Mouse (Mus musculus) splenic B cell, adult 2 months (primary cell): Measurements from ENCODE around the gene Plppr5.

Experiments used
- DNase-seq: peaks from one replicate; pipeline ENCODE4 v3.0.0-alpha.2; 2011; ENCODE audit warnings: low read depth, low spot score
- H3K27me3 ChIP-seq: 2 replicates; pipeline ENCODE4 v1.6.1; 2012; ENCODE audit warnings: mild to moderate bottlenecking, low read length, moderate library complexity, mixed read lengths; ENCODE audit not compliant: control insufficient read depth, poor library complexity, insufficient read depth, severe bottlenecking
- H3K36me3 ChIP-seq: 2 replicates; pipeline ENCODE4 v1.6.1; 2012; ENCODE audit warnings: mild to moderate bottlenecking, low read length, moderate library complexity, mixed read lengths; ENCODE audit not compliant: control insufficient read depth, poor library complexity, insufficient read depth, severe bottlenecking

Plppr5 gene

DNA sequence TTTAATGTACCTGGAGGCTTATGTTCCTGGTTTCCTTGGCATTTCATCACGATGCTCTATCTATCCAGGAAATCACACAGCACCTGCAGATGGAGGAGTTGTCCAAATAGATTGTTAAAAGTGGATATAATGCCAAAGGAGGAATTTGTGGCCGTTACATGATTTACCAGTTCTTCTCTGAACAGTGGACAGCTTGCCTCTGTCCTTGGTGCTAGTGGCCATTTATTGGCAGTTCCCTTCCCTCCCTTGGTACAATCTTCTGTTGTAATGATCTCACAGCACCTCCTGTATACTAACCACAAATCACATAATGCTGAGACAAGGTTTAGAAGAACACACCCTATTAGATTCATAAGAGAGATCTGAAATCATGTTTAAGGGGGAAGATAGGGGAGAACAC, 55.7 kb downstream of the Plppr5 start:
- no peak for DNase-seq
- Histone ChIP-seq H3K27me3 (no peaks in the 10 kb centered on the region), H3K36me3 (no peaks in the 10 kb centered on the region)

DNA sequence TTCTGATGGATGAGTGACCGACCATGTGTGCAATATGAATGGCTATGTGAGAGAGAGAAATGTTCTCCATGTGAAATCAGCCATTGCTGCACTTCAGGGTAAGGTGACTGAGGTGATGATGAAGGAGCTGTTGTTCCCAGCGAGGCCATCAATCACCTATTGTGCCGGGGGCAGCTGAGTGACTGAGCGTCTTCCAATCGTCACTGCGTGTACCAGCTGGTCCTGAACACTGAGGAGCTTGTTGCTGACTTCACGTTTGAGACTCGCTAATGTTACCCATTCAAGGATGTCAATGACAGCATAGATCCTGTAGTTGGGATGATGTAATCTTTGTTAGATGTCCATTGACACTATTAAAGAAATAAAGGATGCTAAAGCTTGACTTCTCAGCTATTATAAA, 74.0 kb downstream of the Plppr5 start:
- no peaks in the 10 kb centered on the region for H3K36me3 ChIP-seq

DNA sequence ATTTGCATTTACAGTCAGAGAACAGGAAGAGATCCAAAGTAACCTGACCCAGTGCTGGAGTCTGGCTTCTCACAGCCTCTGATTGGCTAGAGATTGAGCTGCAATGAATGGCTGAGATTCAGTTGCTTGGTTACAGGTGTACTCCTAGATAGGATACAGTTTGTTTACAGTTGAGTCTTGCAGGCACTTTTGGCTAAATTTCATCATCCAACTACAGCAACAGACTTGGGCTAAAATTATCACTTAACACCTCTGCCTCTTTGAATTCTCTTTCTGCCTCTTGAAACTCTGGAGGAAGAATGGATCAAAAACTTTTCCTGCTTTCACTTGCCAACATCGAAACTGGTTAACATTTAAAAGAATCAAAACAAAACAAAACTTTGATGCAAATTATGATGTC, 89.7 kb downstream of the Plppr5 start:
- no peak for DNase-seq
- no peaks in the 10 kb centered on the region for H3K27me3 ChIP-seq

More for the DNA sequence above, 74.0 kb downstream of the Plppr5 start:
- no peak for DNase-seq
- H3K27me3 ChIP-seq, result no peaks in the 10 kb centered on the region

GRCm38 (mm10) chr3:117679189-117679588, 104.6 kb downstream of the Plppr5 start:
- H3K36me3 ChIP-seq, result no peaks in the 10 kb centered on the region
- DNase-seq, result no peak
- no peaks in the 10 kb centered on the region for H3K27me3 ChIP-seq

More for the DNA sequence above, 89.7 kb downstream of the Plppr5 start:
- no peaks in the 10 kb centered on the region for H3K36me3 ChIP-seq

- Histone ChIP-seq H3K36me3 (no peaks in the 10 kb centered on the region), H3K27me3 (no peaks in the 10 kb centered on the region)
- DNase-seq, result no peak
Measured at GRCm38 (mm10) chr3:117684640-117685039, 110.0 kb downstream of the Plppr5 start.

- no peak for DNase-seq
- H3K36me3 ChIP-seq, result no peaks in the 10 kb centered on the region
- no peaks in the 10 kb centered on the region for H3K27me3 ChIP-seq
Measured at GRCm38 (mm10) chr3:117686036-117686435, 111.4 kb downstream of the Plppr5 start.

DNA sequence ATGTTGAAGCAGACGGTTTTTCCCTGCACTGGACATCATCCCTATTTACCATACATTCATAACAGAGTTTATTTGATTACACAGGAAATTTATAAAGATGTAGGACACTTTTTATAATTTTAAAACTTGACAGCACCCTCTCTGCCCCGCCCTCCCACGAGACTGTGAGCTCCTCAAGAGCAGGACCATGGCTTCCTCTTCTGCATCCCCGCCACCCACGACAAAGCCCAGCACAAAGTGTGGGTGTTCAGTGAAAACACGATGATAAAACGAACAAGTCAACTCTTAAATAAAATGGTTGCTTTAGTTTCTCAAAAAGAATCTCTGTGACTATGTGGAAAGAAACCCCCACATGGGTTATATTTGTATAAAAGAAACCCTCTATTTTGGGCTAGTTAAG, 112.0 kb downstream of the Plppr5 start:
- DNase-seq, result no peak

GRCm38 (mm10) chr3:117694736-117695135, 120.1 kb downstream of the Plppr5 start:
- DNase-seq, result no peak
- Histone ChIP-seq H3K36me3 (no peaks in the 10 kb centered on the region), H3K27me3 (no peaks in the 10 kb centered on the region)

More for the DNA sequence above, 112.0 kb downstream of the Plppr5 start:
- no peaks in the 10 kb centered on the region for H3K36me3 ChIP-seq
- no peaks in the 10 kb centered on the region for H3K27me3 ChIP-seq

- Histone ChIP-seq H3K27me3 (no peaks in the 10 kb centered on the region), H3K36me3 (no peaks in the 10 kb centered on the region)
- DNase-seq, result no peak
Measured at GRCm38 (mm10) chr3:117696350-117696749, 121.7 kb downstream of the Plppr5 start.

DNA sequence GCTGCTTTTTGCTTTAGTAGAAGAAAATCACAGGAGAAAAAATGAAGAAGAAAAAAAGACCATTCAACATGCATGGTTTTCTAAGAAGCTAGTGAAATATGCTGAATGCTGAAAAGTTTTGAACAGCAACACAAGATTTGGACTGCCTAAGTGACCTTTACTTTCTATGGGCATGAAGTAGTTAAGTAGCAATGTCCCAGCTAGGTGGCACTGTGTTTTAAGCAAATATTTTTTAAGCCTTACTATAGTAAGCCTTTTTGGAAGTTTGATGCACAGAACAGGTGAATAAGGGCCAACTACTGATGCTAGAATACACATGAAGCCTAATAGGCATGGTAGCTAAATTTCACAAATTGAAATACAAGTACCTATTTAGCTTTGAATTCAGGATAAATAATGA, 134.2 kb downstream of the Plppr5 start:
- DNase-seq, result no peak
- no peaks in the 10 kb centered on the region for H3K27me3 ChIP-seq
- no peaks in the 10 kb centered on the region for H3K36me3 ChIP-seq

DNA sequence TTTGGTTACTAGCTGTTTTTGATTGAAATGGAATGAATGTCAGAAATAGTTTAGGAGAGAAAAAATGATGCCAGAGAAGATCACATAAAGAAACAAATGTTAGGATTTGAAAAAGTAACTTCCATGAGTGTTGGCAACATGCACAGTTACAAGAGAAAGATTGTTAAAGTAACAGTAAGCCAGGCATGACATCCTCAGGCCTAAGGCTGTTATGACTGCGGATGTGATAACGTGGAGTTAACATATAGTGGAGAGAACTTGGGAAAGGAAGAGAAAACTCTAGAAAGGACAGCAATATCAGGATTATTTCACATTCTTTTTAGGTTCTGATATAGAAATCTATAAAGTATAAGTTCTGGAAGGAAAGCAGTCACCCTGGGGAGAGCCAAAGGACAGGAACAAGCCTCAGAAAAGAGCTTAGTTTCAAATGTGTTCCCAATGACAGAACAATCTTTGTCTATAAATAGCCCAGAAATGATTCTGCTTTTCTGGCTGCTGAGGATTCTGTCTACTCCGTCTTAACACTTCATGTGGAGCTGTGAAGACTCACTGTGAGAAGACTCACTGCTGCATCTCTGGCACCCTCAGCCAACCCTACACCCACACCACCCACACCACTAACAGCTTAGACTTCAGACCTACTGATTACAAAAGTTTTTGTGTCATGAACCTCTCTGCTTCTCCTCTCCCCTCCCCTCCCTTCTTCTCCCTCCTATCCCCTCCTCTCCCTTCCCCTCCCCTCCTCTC, 142.1 kb downstream of the Plppr5 start:
- no peaks in the 10 kb centered on the region for H3K27me3 ChIP-seq
- no peak for DNase-seq
- no peaks in the 10 kb centered on the region for H3K36me3 ChIP-seq

- no peaks in the 10 kb centered on the region for H3K36me3 ChIP-seq
- DNase-seq, result no peak
- H3K27me3 ChIP-seq, result no peaks in the 10 kb centered on the region
Measured at GRCm38 (mm10) chr3:117723390-117723789, 148.8 kb downstream of the Plppr5 start.

GRCm38 (mm10) chr3:117724521-117724920, 149.9 kb downstream of the Plppr5 start:
- DNase-seq, result no peak
- Histone ChIP-seq H3K27me3 (no peaks in the 10 kb centered on the region), H3K36me3 (no peaks in the 10 kb centered on the region)

DNA sequence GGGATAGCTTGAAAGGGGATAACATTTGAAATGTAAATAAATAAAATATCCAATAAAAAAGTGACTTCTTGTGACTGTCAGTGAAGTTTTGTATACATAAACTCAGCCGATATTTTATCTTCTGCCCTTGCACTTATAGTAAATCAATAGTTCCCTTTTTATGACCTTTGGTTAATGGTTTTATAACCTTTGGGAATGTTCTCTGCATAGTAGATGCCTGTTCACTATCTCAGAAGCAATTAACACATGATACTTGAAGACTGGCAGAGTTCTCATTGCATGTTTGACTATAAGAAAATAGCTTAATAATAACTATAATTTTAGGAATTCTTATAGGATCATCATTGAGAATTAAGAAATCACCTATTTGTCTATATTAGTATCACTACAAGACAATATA, 150.9 kb downstream of the Plppr5 start:
- H3K27me3 ChIP-seq, result no peaks in the 10 kb centered on the region; the same call in 1 of the 2 replicates
- no peaks in the 10 kb centered on the region for H3K36me3 ChIP-seq
- DNase-seq, result no peak

GRCm38 (mm10) chr3:117728136-117728535, 153.5 kb downstream of the Plppr5 start:
- DNase-seq, result no peak
- Histone ChIP-seq H3K27me3 (no peaks in the 10 kb centered on the region; the same call in 1 of the 2 replicates), H3K36me3 (no peaks in the 10 kb centered on the region)
